Mouse (Mus musculus) heart, embryonic 16.5 days (tissue): ENCODE results near the gene Slc25a35. TPM values are rescaled to one million over a fixed set of nuclear protein-coding genes. Genes with fewer than 3 reads are reported as not detected.
A peak's percentile ranks its signal among the peaks of the same experiment; 100 is the strongest.
"Not testable (repeated sequence)": the region's sequence is repeated elsewhere in the genome, so short reads cannot be mapped to it uniquely, and the experiment has no call there.

ENCODE experiments used
- ATAC-seq: fragments of 200-750 bp; cut with Nextera tagmentation; replicated peaks from 2 replicates; pipeline ENCODE4 v1.8.0; 2017; ENCODE audit warnings: moderate number of reproducible peaks; ENCODE audit not compliant: insufficient read depth, low FRiP score; ENCODE audit errors: extremely low read depth
- H3K27ac ChIP-seq: fragments of 300-500 bp; sonication (generic); 2 replicates; pipeline ENCODE4 v1.5.1; 2014; ENCODE audit warnings: mild to moderate bottlenecking, low read length, control low read depth, moderate library complexity
- H3K27me3 ChIP-seq: fragments of 300-500 bp; sonication (generic); 2 replicates; pipeline ENCODE4 v1.6.1; 2014; ENCODE audit warnings: low read length, mixed read lengths; ENCODE audit not compliant: control insufficient read depth, insufficient read depth
- H3K36me3 ChIP-seq: fragments of 300-500 bp; sonication (generic); 2 replicates; pipeline ENCODE4 v1.6.1; 2014; ENCODE audit not compliant: control insufficient read depth, insufficient read depth
- H3K4me1 ChIP-seq: fragments of 300-500 bp; sonication (generic); 2 replicates; pipeline ENCODE4 v1.6.1; 2014; ENCODE audit warnings: low read length, mixed read lengths; ENCODE audit not compliant: control insufficient read depth, insufficient read depth
- H3K4me2 ChIP-seq: fragments of 300-500 bp; sonication (generic); 2 replicates; pipeline ENCODE4 v1.6.1; 2014; ENCODE audit warnings: low read depth, mild to moderate bottlenecking, control low read depth, low read length
- H3K4me3 ChIP-seq: fragments of 300-500 bp; sonication (generic); 2 replicates; pipeline ENCODE4 v1.5.1; 2014; ENCODE audit warnings: mild to moderate bottlenecking, control low read depth, low read length
- H3K9ac ChIP-seq: fragments of 300-500 bp; sonication (generic); 2 replicates; pipeline ENCODE4 v1.6.1; 2014; ENCODE audit warnings: low read length, control low read depth
- H3K9me3 ChIP-seq: fragments of 300-500 bp; sonication (generic); replicated peaks from 2 replicates; pipeline ENCODE4 v1.6.1; 2016; ENCODE audit warnings: low read length; ENCODE audit not compliant: control insufficient read depth
- WGBS: fragments of 180-500 bp; shearing (Covaris S2); extraction: QIAGEN DNeasy Blood & Tissue Kit; methylation state at CpG from one replicate; pipeline ENCODE4 v1.1.7; 2014; 5-methylcytosine and 5-hydroxymethylcytosine counted together
- polyA plus RNA-seq: library from polyadenylated mRNA; unstranded; fragments of >200 nt; fragmentation: Nextera tagmentation; extraction: Ambion mirVana; gene quantifications from 2 replicates; pipeline ENCODE4 v1.2.1, GENCODE M21; 2015

Slc25a35 gene
- polyA plus RNA-seq, 1 experiment from 2014 or later = 1.7 TPM

DNA sequence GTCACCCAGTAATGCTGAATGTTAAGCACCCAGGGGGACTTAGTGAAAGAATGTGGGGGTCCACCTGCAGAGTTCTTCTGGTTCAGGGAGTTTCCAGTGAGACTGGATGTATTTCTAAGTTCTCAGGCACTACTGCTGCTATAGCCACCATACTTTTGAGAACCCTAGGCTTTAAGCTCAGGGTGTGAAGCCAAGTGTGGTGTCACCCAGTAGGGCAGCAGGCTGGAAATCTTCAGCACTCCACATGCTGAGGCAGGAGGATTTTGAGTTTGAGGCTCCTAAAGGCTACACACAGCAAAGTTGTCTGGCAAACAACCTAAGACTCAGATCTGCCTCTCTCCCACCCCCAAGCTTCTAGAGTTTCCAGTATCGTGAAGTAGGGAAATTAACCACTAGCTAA lies 1.4 kb upstream of the Slc25a35 start:
- no peaks in the 10 kb centered on the region for H3K36me3 ChIP-seq
- no peak for ATAC-seq
- H3K4me1 ChIP-seq = peaks cover 25% of the 10 kb centered on the region
- H3K27me3 ChIP-seq = no peaks in the 10 kb centered on the region
- H3K27ac ChIP-seq = no peak overlapping the region
- no peak overlapping the region for H3K4me2 ChIP-seq
- WGBS = 38% methylated on average over 1 of the region's 1 CpGs
- H3K9ac ChIP-seq = no peak overlapping the region
- no peak overlapping the region for H3K4me3 ChIP-seq
- no peaks in the 10 kb centered on the region for H3K9me3 ChIP-seq

DNA sequence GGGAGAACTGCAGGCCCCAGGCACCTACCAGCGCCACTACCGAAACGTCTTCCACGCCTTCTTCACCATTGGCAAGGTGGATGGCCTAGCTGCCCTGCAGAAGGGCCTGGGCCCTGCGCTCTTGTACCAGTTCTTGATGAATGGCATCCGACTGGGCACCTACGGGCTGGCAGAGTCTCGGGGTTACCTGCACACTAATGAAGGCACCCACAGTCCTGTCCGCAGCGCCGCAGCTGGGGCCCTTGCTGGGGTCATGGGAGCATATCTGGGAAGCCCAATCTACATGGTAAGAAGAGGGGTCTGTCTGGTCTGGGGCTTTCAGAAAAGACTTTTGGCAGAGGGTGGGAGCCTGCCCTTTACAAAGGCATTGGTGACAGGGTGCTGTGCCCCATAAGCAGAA lies 821 bp downstream of the Slc25a35 start:
- Histone ChIP-seq H3K9me3 (no peaks in the 10 kb centered on the region), H3K4me3 (no peak overlapping the region), H3K9ac (no peak overlapping the region; the same call in 1 of the 2 replicates), H3K27me3 (no peaks in the 10 kb centered on the region), H3K27ac (no peak overlapping the region), H3K4me1 (peaks cover 36% of the 10 kb centered on the region), H3K36me3 (no peaks in the 10 kb centered on the region), H3K4me2 (no peak overlapping the region)
- ATAC-seq = no peak
- WGBS = 86% methylated on average over 11 of the region's 11 CpGs

DNA sequence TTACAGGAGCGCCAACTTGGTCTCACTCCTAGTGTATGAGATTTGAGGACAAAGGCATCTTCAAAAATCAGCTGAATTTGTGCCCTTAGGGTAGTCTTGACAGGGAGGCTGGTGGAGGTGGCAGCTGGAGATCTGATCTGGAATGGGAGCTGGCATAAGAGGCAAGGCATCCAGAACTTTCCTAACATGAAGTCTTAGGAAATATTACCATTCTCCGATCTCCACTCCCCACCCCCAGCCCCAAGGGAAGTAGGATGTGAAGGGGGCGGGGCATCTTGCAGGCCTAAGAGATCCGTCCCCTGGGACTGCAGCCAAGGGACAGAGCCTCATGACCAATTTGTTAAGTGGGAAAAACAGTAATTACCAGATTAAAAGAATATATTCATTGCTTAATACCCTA lies 2.3 kb downstream of the Slc25a35 start:
- no peak overlapping the region for H3K4me3 ChIP-seq
- H3K4me2 ChIP-seq = no peak overlapping the region
- WGBS = 63% methylated on average over 4 of the region's 4 CpGs
- H3K9me3 ChIP-seq = no peaks in the 10 kb centered on the region
- ATAC-seq = no peak
- H3K4me1 ChIP-seq = peaks cover 39% of the 10 kb centered on the region
- H3K27ac ChIP-seq = no peak overlapping the region
- H3K27me3 ChIP-seq = no peaks in the 10 kb centered on the region
- H3K9ac ChIP-seq = no peak overlapping the region
- no peaks in the 10 kb centered on the region for H3K36me3 ChIP-seq

DNA sequence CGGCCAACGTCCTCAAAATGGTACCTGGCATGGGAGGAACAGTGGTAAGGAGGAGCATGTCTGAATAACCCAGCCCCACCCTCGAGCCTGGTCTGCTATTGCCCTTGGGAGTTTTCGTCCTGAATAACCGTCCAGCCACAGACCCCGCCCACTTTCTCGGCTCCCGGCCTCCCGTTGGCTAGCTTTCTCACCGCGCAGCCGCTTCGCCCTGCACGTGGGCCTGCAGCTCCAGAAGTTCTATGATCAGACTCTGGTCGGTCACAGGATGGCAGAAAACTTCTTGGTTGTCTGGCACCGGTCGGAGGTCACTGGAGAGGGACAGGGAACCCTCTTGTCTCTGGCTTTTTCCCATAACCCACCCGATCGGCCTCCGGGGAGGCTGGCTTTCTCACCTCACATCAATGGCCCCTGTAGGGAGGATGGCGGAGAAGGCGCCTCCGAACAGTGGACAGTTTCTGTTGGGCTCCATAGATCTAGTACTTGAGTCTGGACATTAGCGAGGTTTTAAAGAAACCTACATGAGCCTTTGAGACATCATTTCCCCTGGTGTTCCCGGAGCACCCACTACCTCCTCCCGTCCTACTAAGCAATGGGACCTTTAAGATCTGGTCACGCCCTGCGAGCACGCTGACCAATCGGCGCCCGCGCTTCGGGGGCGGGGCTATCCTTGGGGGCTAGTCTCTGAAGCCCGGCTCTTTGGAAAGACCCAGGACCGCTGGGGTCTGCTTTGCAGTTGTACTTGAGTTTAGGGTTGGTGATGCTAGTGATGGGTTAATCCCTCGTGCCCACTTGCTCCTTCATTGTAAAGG lies 5.5 kb downstream of the Slc25a35 start:
- not testable (repeated sequence) for H3K27me3 ChIP-seq, H3K36me3 ChIP-seq, H3K9me3 ChIP-seq
- H3K9ac ChIP-seq = peak overlapping the region; percentile 63
- peak; percentile 88 for ATAC-seq
- H3K4me1 ChIP-seq = peaks cover 31% of the 10 kb centered on the region
- under 1% methylated on average over 37 of the region's 38 CpGs for WGBS
- H3K4me2 ChIP-seq = peak overlapping the region; percentile 79
- peak overlapping the region; percentile 57 for H3K4me3 ChIP-seq
- H3K27ac ChIP-seq = peak overlapping the region; percentile 60

DNA sequence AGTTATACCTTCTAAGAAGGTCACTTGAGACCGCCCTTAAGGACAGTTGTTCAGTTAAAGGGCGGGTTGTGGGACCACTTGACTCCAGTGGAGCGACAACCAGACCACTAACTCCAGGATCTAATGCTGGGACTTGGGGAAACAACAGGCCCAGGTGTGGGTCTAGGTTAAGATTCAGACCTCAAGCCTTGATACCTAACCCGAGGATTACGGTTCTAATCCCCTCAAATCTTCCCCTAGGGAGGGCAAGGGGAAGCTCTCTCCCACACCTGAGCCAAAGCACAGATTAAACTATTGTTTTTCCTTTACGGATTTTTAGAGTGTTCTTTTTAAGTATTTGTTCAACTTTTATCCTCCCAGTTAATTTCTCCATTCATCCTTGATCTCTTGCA lies 6.1 kb downstream of the Slc25a35 start:
- Histone ChIP-seq H3K4me1 (peaks cover 30% of the 10 kb centered on the region), H3K4me3 (peak overlapping the region; percentile 57), H3K36me3 (no peaks in the 10 kb centered on the region), H3K27me3 (no peaks in the 10 kb centered on the region), H3K27ac (no peak overlapping the region), H3K9me3 (no peaks in the 10 kb centered on the region), H3K9ac (peak overlapping the region; percentile 63), H3K4me2 (peak overlapping the region; percentile 79)
- 30% methylated on average over 6 of the region's 6 CpGs for WGBS
- no peak for ATAC-seq

DNA sequence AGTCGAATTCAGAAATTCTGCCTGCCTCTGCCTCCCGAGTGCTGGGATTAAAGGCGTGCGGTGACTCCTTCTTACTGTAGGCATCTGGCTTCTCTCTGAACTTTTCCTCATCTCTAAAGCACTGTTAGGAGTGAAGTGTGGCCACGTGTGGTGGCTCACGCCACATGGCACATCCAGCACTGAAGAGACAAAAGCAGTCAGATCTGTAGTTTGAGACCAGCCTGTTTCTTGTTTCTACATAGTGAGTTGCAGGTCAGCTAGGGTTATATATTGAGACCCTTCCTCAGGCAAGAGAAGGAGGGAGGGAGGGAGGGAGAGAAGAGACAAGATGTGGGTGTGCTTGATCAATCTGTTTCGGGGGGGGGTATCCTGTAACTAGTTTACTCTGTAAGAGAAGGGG lies 7.2 kb downstream of the Slc25a35 start, which contains the start of gene Rangrf:
TSS of gene Rangrf (minus strand) at position 101 of the 400 bp plus-strand sequence.
- peak within 1 kb of the TSS; percentile 57 for H3K4me3 ChIP-seq
- 71% methylated on average over 7 of the region's 7 CpGs for WGBS
- no peaks in the 10 kb centered on the region for H3K36me3 ChIP-seq
- H3K27ac ChIP-seq = no peak within 1 kb of the TSS
- H3K27me3 ChIP-seq = no peaks in the 10 kb centered on the region
- H3K9ac ChIP-seq = peak within 1 kb of the TSS; percentile 63
- H3K4me2 ChIP-seq = peak within 1 kb of the TSS; percentile 79
- no peak for ATAC-seq
- peaks cover 28% of the 10 kb centered on the region for H3K4me1 ChIP-seq
- H3K9me3 ChIP-seq = no peaks in the 10 kb centered on the region

DNA sequence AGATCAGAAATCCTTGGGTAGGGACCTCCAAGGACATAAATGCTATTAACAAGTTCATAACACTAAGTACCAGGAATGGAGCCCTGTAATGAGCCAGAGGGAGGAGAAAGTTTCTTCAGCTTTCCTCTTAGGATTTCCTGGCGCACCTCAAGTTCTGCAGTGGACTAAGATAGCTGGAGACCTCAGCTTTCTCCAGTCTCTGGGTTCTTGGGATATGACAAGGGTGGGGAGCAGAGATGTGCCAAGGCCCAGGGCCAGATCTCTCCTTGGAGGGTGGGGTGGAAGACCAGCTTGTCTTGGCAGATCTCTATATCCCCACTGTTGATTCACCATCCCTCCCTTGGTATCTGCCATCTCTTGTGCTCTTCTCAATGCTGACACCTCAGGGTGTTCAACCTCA lies 7.7 kb downstream of the Slc25a35 start:
- ATAC-seq = no peak
- no peak overlapping the region for H3K4me3 ChIP-seq
- no peak overlapping the region for H3K27ac ChIP-seq
- H3K9me3 ChIP-seq = no peaks in the 10 kb centered on the region
- no peak overlapping the region for H3K4me2 ChIP-seq
- H3K27me3 ChIP-seq = no peaks in the 10 kb centered on the region
- H3K4me1 ChIP-seq = peaks cover 24% of the 10 kb centered on the region
- H3K9ac ChIP-seq = no peak overlapping the region
- H3K36me3 ChIP-seq = no peaks in the 10 kb centered on the region
- 74% methylated on average over 1 of the region's 1 CpGs for WGBS

DNA sequence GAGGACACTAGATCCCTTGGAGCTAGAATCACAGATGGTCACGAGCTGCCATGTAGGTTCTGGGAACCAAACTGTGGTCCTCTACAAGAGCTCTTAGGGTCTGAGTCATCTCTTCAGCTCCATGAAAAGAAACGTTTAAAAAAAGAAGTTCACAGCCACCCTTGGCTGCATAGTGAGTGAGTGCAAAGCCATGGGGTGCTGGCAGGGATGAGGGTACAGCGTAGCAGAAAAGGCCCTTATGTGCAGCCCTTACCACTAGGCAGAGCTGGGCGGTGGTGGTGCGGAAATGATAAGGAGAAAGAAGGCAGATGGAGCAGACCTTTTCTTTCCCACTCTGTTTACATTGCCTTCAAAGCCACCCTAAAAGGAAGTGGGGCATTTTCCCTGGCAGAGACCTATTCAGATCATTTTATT lies 11.4 kb downstream of the Slc25a35 start:
- 0 out of 2 replicates have a peak, but pooled peaks have one; percentile 23 for ATAC-seq
- no peak overlapping the region for H3K9ac ChIP-seq
- H3K9me3 ChIP-seq = no peaks in the 10 kb centered on the region
- H3K4me2 ChIP-seq = no peak overlapping the region
- no peak overlapping the region for H3K4me3 ChIP-seq
- no peaks in the 10 kb centered on the region for H3K36me3 ChIP-seq
- no peaks in the 10 kb centered on the region for H3K27me3 ChIP-seq
- H3K4me1 ChIP-seq = no peaks in the 10 kb centered on the region
- H3K27ac ChIP-seq = 0 out of 2 replicates have a peak overlapping the region, but pooled peaks have one; percentile 15
- 38% methylated on average over 5 of the region's 5 CpGs for WGBS

DNA sequence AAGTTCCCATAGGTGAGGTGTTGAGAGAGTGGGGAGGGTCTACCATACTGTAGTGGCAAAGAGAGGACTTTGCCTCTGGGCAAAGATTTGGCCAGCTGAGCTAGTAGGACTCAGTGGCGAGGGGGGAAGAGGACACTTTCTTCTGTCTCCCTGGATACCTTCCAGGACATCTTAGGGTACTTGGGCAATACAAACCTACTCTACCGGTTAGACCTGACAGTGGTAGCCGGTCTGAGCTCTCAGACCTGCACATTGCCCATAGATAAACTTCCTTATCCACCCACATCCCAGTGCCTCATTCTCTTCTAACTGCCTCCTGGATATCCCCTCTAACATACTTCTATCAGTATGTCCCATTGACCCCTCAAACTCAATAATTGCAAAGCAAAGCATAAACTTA lies 13.0 kb downstream of the Slc25a35 start:
- no peak overlapping the region for H3K4me2 ChIP-seq
- H3K9ac ChIP-seq = no peak overlapping the region
- H3K9me3 ChIP-seq = no peaks in the 10 kb centered on the region
- no peak overlapping the region for H3K27ac ChIP-seq
- no peak for ATAC-seq
- WGBS = 59% methylated on average over 3 of the region's 3 CpGs
- H3K36me3 ChIP-seq = no peaks in the 10 kb centered on the region
- no peak overlapping the region for H3K4me3 ChIP-seq
- no peaks in the 10 kb centered on the region for H3K4me1 ChIP-seq
- no peaks in the 10 kb centered on the region for H3K27me3 ChIP-seq
